Mouse (Mus musculus) forebrain, embryonic 14.5 days (tissue): ENCODE measurements around the gene Bahd1. TPM values are rescaled to one million over a fixed set of nuclear protein-coding genes. Genes with fewer than 3 reads are reported as not detected.

Experiments used
- ATAC-seq: fragments of 200-750 bp; cut with Nextera tagmentation; 2 replicates; pipeline ENCODE4 v1.8.0; 2017; ENCODE audit warnings: mild to moderate bottlenecking, moderate library complexity
- DNase-seq: peaks from one replicate; pipeline ENCODE4 v3.0.0-alpha.2; 2015; ENCODE audit warnings: low spot score
- H3K27ac ChIP-seq: fragments of 300-500 bp; sonication (generic); 2 replicates; pipeline ENCODE4 v1.5.1; 2014; ENCODE audit warnings: low read depth, mild to moderate bottlenecking, control low read depth, low read length, moderate library complexity
- H3K27me3 ChIP-seq: fragments of 300-500 bp; sonication (generic); replicated peaks from 2 replicates; pipeline ENCODE4 v1.6.1; 2014; ENCODE audit warnings: low read length, control low read depth, mixed read lengths; ENCODE audit not compliant: control insufficient read depth, insufficient read depth
- H3K36me3 ChIP-seq: fragments of 300-500 bp; sonication (generic); 2 replicates; pipeline ENCODE4 v1.6.1; 2014; ENCODE audit warnings: low read length, control low read depth; ENCODE audit not compliant: control insufficient read depth, insufficient read depth
- H3K4me1 ChIP-seq: fragments of 300-500 bp; sonication (generic); 2 replicates; pipeline ENCODE4 v1.6.1; 2014; ENCODE audit warnings: antibody characterized with exemption, low read length, control low read depth; ENCODE audit not compliant: control insufficient read depth, insufficient read depth
- H3K4me2 ChIP-seq: fragments of 300-500 bp; sonication (generic); 2 replicates; pipeline ENCODE4 v1.6.1; 2014; ENCODE audit warnings: mild to moderate bottlenecking, control low read depth, low read length
- H3K4me3 ChIP-seq: fragments of 300-500 bp; sonication (generic); 2 replicates; pipeline ENCODE4 v1.5.1; 2014; ENCODE audit warnings: low read depth, low read length, control low read depth
- H3K9ac ChIP-seq: fragments of 300-500 bp; sonication (generic); 2 replicates; pipeline ENCODE4 v1.6.1; 2014; ENCODE audit warnings: mild to moderate bottlenecking, low read length, control low read depth, moderate library complexity
- H3K9me3 ChIP-seq: fragments of 300-500 bp; sonication (generic); replicated peaks from 2 replicates; pipeline ENCODE4 v1.6.1; 2016; ENCODE audit warnings: low read length, control low read depth, mixed read lengths; ENCODE audit not compliant: control insufficient read depth
- WGBS: fragments of 180-500 bp; shearing (Covaris S2); extraction: QIAGEN DNeasy Blood & Tissue Kit; methylation state at CpG from one replicate; pipeline ENCODE4 v1.1.7; 2014; 5-methylcytosine and 5-hydroxymethylcytosine counted together
- polyA plus RNA-seq: library from polyadenylated mRNA; unstranded; fragments of >200 nt; fragmentation: Nextera tagmentation; extraction: Ambion mirVana; gene quantifications from 2 replicates; pipeline ENCODE4 v1.2.1, GENCODE M21; 2014

The Bahd1 gene
- polyA plus RNA-seq, 1 experiment from 2014 or later, result 2.0 TPM

DNA sequence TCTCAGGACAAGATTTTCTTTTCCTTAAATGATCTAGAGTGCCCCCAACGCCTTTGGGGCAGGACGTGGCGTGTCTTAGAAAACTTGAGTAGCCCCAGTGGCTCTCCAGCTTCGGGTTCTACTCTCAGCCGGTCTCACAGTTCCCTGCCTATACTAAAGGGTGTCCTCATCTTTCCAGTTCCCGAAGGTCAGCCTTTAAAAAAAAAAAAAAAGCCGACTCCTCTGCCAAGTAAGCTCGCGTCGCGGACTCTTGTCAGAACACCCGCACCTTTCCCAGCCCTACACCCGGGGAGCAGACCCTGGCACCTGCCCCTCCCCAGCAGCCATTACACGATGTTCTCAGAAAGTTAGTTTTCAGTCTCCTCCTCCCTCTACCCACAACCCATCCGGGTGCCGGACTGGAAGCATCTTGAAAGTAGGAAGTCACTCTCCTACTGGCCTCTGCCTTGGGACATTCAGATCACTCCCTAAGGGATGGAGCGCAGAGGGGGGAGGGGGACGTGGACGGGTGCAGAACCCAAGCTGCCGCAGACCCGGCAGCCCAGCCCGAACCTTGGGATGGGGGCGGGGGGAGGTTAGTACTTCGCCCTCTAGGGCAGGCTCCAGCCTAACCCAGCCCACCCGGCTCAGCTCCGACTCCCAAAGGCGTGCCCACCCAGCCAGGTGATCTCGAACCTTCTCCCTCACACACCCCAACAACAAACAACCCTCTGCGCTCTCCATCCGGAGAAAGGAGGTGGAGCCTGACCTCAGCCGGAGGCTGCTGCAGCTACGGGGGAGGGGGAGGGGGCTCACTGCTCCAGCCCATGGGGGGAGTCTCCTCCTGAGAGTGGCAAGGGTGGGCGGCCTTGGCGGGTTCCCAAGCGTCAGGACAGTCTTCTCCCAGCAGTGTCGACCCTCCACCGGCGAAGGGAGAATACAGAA lies 3.9 kb upstream of the Bahd1 start:
- WGBS, result under 1% methylated on average over 38 of the region's 38 CpGs
- H3K4me2 ChIP-seq, result peak overlapping the region; percentile 77
- ATAC-seq (no peak), DNase-seq (peak; percentile 47)
- H3K9me3 ChIP-seq, result no peaks in the 10 kb centered on the region
- H3K4me3 ChIP-seq, result peak overlapping the region; percentile 34
- H3K36me3 ChIP-seq, result no peaks in the 10 kb centered on the region
- H3K9ac ChIP-seq, result peak overlapping the region; percentile 54
- no peak overlapping the region for H3K27ac ChIP-seq
- peaks cover 20% of the 10 kb centered on the region for H3K4me1 ChIP-seq
- H3K27me3 ChIP-seq, result peaks cover 60% of the 10 kb centered on the region

DNA sequence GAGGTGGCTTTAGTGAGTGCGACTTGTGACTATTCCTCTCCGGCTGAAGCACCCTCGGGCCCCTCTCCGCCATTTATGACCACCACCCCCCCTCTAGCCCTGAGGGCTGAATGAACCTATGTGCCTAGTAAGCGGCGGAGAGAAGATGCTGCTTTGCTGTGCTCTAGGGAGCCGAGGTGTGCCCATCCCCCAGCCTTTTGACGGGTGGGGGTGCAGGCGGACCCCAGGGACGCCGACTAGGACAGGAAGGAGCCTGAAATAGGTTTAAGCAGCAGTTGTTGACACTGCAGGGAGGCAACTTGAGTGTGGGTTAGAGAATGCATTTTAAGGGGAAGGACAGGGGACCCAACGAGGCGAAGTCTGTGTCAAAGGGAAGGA lies 3.3 kb upstream of the Bahd1 start:
- H3K9me3 ChIP-seq, result no peaks in the 10 kb centered on the region

DNA sequence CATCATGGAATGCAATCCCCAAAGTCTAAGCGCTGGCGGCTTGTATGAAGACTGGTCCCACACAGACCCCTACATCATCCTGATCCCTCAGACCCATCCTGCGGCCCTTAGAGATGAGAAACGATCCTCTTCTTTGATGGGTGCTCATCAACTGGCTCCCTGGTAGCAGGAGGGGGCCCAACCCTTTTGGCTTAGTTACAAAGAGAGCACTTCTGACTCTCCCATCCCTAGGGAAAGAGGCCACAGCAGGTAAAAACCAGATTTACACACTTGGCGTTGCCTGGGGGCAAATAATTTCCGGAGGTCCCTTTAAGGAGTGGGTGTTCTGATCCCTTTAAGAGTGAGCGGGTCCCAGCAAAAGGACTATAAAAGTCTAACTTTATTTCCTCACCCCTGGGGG lies 2.8 kb upstream of the Bahd1 start:
- Histone ChIP-seq H3K4me2 (peak overlapping the region; percentile 77), H3K27ac (no peak overlapping the region), H3K4me1 (peaks cover 20% of the 10 kb centered on the region), H3K27me3 (peaks cover 60% of the 10 kb centered on the region), H3K9me3 (no peaks in the 10 kb centered on the region), H3K36me3 (no peaks in the 10 kb centered on the region), H3K4me3 (peak overlapping the region; percentile 34), H3K9ac (peak overlapping the region; percentile 54; the same call in 1 of the 2 replicates)
- no peak for ATAC-seq
- DNase-seq, result no peak
- under 1% methylated on average over 7 of the region's 7 CpGs for WGBS

More for the DNA sequence above, 3.3 kb upstream of the Bahd1 start:
- peaks cover 20% of the 10 kb centered on the region for H3K4me1 ChIP-seq
- H3K36me3 ChIP-seq, result no peaks in the 10 kb centered on the region
- DNase-seq (no peak), ATAC-seq (no peak)
- 1% methylated on average over 13 of the region's 13 CpGs for WGBS
- H3K27ac ChIP-seq, result no peak overlapping the region
- peak overlapping the region; percentile 54 for H3K9ac ChIP-seq
- H3K27me3 ChIP-seq, result peaks cover 60% of the 10 kb centered on the region
- peak overlapping the region; percentile 77 for H3K4me2 ChIP-seq
- H3K4me3 ChIP-seq, result peak overlapping the region; percentile 34

DNA sequence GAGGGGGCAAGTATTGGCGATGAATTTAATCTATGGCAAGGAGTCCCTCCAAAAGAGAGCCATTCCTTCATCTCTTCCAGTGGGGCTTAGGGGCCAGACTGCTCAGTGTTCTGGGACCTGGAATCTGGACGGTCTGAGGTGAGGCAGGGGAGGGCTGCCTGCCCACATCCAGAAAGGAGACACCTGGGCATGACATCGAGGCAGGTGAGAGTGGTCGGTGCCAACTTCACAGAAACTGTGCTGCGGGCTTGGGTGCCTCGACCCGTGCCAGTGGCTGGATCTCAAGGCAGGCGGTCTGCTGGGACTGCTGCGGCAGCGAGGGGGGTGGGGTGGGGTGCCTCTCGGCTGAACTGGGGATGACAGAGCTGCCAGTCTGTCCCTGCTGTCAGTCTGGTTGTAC lies 2.4 kb upstream of the Bahd1 start:
- no peak overlapping the region for H3K9ac ChIP-seq
- no peak overlapping the region for H3K4me3 ChIP-seq

DNA sequence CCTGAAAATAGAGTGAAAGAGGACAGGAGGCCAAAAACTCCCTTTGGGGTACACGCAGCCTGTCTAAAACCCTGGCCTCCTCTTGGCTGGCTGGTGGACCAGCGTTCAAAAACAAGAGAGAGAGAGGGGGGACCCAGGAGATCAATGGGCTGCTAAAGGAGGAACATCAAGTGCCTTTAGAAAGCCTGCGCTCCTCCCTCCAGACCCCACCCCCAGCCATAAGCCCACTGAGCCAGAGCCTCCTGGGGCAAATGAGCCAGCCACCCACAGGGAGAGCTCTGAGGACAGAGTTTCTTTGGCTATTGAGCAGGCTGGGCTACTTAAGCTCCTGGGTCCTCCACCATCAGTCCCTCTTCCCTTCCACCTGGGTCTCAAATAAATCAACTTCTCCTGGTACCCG lies 1.4 kb upstream of the Bahd1 start:
- Histone ChIP-seq H3K4me1 (peaks cover 31% of the 10 kb centered on the region), H3K27ac (no peak overlapping the region), H3K4me3 (no peak overlapping the region), H3K36me3 (no peaks in the 10 kb centered on the region), H3K9ac (no peak overlapping the region), H3K27me3 (peaks cover 60% of the 10 kb centered on the region), H3K9me3 (no peaks in the 10 kb centered on the region), H3K4me2 (no peak overlapping the region)
- ATAC-seq (no peak), DNase-seq (no peak)
- WGBS, result 0% methylated on average over 4 of the region's 4 CpGs

More for the DNA sequence above, 2.4 kb upstream of the Bahd1 start:
- Histone ChIP-seq H3K27me3 (peaks cover 60% of the 10 kb centered on the region), H3K9me3 (no peaks in the 10 kb centered on the region), H3K27ac (no peak overlapping the region), H3K36me3 (no peaks in the 10 kb centered on the region), H3K4me1 (peaks cover 21% of the 10 kb centered on the region), H3K4me2 (0 out of 2 replicates have a peak overlapping the region, but pooled peaks have one; percentile 77)
- DNase-seq (no peak), ATAC-seq (no peak)
- WGBS, result under 1% methylated on average over 11 of the region's 11 CpGs

DNA sequence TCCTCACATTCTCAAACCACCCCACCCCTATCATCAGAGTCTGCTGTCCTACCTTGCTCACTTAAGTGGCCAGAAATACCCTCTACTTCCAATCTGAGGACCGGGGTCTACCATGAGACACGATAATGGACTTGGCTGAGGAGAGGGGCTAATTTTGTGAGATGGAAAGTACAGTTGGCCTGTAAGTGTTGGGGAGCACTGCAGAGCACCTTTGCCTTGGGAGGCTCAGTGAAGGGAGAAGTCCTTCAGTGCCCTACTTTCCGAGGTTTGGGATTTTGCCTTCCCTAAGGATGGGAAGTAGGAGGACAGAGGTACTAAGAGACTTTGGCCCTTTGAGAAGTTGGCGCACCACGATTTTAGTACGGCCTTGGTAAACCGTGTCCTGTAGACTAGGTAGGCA lies 871 bp upstream of the Bahd1 start:
- H3K27ac ChIP-seq, result no peak overlapping the region
- peaks cover 36% of the 10 kb centered on the region for H3K4me1 ChIP-seq
- H3K36me3 ChIP-seq, result no peaks in the 10 kb centered on the region
- ATAC-seq (no peak), DNase-seq (no peak)
- H3K4me3 ChIP-seq, result no peak overlapping the region
- H3K27me3 ChIP-seq, result peaks cover 60% of the 10 kb centered on the region
- H3K9me3 ChIP-seq, result no peaks in the 10 kb centered on the region
- H3K9ac ChIP-seq, result no peak overlapping the region
- no peak overlapping the region for H3K4me2 ChIP-seq
- 10% methylated on average over 7 of the region's 7 CpGs for WGBS

DNA sequence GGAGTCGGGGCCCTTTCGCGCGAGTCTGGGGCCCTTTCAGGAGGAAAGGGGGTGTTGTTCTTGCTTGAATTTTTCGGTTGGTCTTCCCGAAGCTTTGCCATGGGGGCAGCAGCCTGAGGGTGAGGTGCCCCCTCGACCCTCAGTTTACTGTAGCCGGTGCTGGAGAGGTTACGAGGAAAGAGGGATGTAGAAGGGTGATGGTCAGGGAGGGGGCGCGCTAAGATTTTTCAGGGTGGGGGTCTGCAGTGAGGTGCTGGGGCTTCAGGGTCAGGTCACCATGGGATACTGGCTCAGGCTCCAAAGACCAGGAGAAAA lies 606 bp downstream of the Bahd1 start:
- Histone ChIP-seq H3K4me2 (peak overlapping the region; percentile 99), H3K27me3 (peaks cover 45% of the 10 kb centered on the region), H3K9me3 (no peaks in the 10 kb centered on the region), H3K36me3 (no peaks in the 10 kb centered on the region), H3K9ac (peak overlapping the region; percentile 64), H3K4me1 (peaks cover 40% of the 10 kb centered on the region), H3K27ac (no peak overlapping the region), H3K4me3 (peak overlapping the region; percentile 90)
- ATAC-seq, result no peak
- no peak for DNase-seq
- under 1% methylated on average over 11 of the region's 11 CpGs for WGBS

DNA sequence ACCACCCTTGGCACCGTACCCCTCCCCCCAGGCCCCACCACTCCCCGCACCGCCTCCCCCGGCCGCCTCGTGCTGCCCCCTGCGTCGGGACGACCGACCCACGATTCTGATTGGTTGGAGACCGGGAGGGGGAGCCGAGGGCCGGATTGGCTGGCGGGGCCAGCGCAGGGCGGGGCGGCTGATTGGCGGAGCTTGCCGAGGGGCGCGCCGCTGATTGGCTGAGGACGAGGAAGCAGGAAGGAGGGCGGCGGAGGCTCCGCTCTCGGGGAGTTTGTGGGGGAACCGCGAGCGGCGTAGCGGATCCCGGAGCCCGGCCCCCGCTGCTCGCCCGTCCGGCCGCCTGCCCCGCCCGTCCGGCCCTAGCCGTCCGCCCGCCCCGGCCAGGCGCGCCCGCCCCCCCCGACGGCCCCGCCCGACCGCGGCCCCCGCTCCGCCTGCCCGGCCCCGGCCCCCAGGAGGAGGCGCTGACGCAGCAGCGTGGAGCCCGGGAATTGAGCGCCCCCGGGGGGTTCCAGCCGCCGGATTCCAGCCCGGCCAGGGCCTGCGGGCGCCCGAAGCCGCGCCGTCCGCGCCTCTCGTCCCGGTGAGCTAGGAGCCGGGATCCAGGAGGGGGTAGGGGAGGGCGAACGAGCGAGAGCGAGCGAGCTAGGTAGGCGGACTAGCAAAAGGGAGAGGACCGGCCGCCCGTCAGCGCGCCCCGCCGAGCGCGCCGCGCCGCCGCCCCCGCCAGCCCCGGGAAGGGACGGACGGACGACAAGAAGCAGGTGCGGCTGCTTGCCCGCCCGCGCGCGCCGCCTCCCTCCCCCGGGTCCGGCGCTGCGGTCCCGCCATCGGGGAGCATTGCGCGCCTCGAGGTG lies 1.2 kb downstream of the Bahd1 start:
- Histone ChIP-seq H3K4me3 (peak overlapping the region; percentile 90), H3K36me3 (no peaks in the 10 kb centered on the region), H3K9me3 (no peaks in the 10 kb centered on the region), H3K4me2 (peak overlapping the region; percentile 99), H3K4me1 (peaks cover 38% of the 10 kb centered on the region), H3K9ac (peak overlapping the region; percentile 88), H3K27ac (peak overlapping the region; percentile 77), H3K27me3 (peaks cover 39% of the 10 kb centered on the region)
- ATAC-seq, result peak; percentile 95
- DNase-seq, result peak; percentile 98
- under 1% methylated on average over 63 of the region's 120 CpGs for WGBS
